Mouse (Mus musculus) lung, postnatal 36 days (tissue): ENCODE data around the gene Lats2.

ENCODE experiments used
- DNase-seq: peaks from one replicate; pipeline ENCODE4 v3.0.0; 2022; ENCODE audit warnings: mixed read lengths

Gene Lats2

GRCm38 (mm10) chr14:57736141-57736540 is 22.0 kb downstream of the Lats2 start:
- no peak for DNase-seq

GRCm38 (mm10) chr14:57732668-57733293 is 25.4 kb downstream of the Lats2 start:
- no peak for DNase-seq

GRCm38 (mm10) chr14:57730527-57730926 is 27.7 kb downstream of the Lats2 start:
- peak; percentile 87 for DNase-seq

GRCm38 (mm10) chr14:57729975-57730499 is 28.2 kb downstream of the Lats2 start:
- DNase-seq = peak; percentile 74

GRCm38 (mm10) chr14:57729364-57729763 is 28.8 kb downstream of the Lats2 start:
- peak; percentile 64 for DNase-seq

GRCm38 (mm10) chr14:57726172-57726571 is 32.0 kb downstream of the Lats2 start:
- DNase-seq = no peak

GRCm38 (mm10) chr14:57724473-57724872 is 33.7 kb downstream of the Lats2 start:
- no peak for DNase-seq

GRCm38 (mm10) chr14:57718245-57718644 is 39.9 kb downstream of the Lats2 start:
- no peak for DNase-seq

GRCm38 (mm10) chr14:57716601-57717245 is 41.5 kb downstream of the Lats2 start:
- no peak for DNase-seq

GRCm38 (mm10) chr14:57712884-57713283 is 45.3 kb downstream of the Lats2 start:
- DNase-seq = peak; percentile 52

GRCm38 (mm10) chr14:57711059-57711458 is 47.1 kb downstream of the Lats2 start:
- DNase-seq = no peak

GRCm38 (mm10) chr14:57709171-57709570 is 49.0 kb downstream of the Lats2 start:
- DNase-seq = peak; percentile 84

- peak; percentile 71 for DNase-seq
Observed at GRCm38 (mm10) chr14:57708580-57708979, 49.6 kb downstream of the Lats2 start.

- DNase-seq = peak; percentile 54
Observed at GRCm38 (mm10) chr14:57707100-57707893, 50.9 kb downstream of the Lats2 start.

- DNase-seq = no peak
Observed at GRCm38 (mm10) chr14:57706760-57707099, 51.5 kb downstream of the Lats2 start.

GRCm38 (mm10) chr14:57705759-57706158 is 52.4 kb downstream of the Lats2 start:
- DNase-seq = no peak

GRCm38 (mm10) chr14:57705075-57705474 is 53.1 kb downstream of the Lats2 start:
- DNase-seq = no peak

GRCm38 (mm10) chr14:57701915-57702477 is 56.2 kb downstream of the Lats2 start:
- DNase-seq = peak; percentile 50

- no peak for DNase-seq
Observed at GRCm38 (mm10) chr14:57699461-57699970, 58.7 kb downstream of the Lats2 start.

- no peak for DNase-seq
Observed at GRCm38 (mm10) chr14:57699016-57699415, 59.2 kb downstream of the Lats2 start.

- DNase-seq = no peak
Observed at GRCm38 (mm10) chr14:57696066-57696465, 62.1 kb downstream of the Lats2 start.

- no peak for DNase-seq
Observed at GRCm38 (mm10) chr14:57695550-57695949, 62.6 kb downstream of the Lats2 start.

- no peak for DNase-seq
Observed at GRCm38 (mm10) chr14:57694246-57694645, 63.9 kb downstream of the Lats2 start.
